Mouse (Mus musculus): ENCODE results near the gene Foxk2.

Gene Foxk2

GRCm38 (mm10) chr11:121259160-121260100 is at the start of gene Foxk2:
TSS of gene Foxk2 (plus strand) at chr11:121259990.
- DNase-seq (ENCODE audit: extremely low read depth, low read depth, low spot score), result no peak

GRCm38 (mm10) chr11:121216831-121217230 is 43.0 kb upstream of the Foxk2 start:
- DNase-seq (ENCODE audit: extremely low read depth, low read depth, low spot score), result no peak

GRCm38 (mm10) chr11:121219776-121220175 is 40.0 kb upstream of the Foxk2 start:
- no peak for DNase-seq (ENCODE audit: extremely low read depth, low read depth, low spot score)

GRCm38 (mm10) chr11:121220771-121221170 is 39.0 kb upstream of the Foxk2 start:
- DNase-seq (ENCODE audit: extremely low read depth, low read depth, low spot score), result no peak

GRCm38 (mm10) chr11:121221321-121222010 is 38.3 kb upstream of the Foxk2 start:
- no peak for DNase-seq (ENCODE audit: extremely low read depth, low read depth, low spot score)

- DNase-seq (ENCODE audit: extremely low read depth, low read depth, low spot score), result no peak
These were observed 31.4 kb upstream of the Foxk2 start for GRCm38 (mm10) chr11:121228129-121229017.

GRCm38 (mm10) chr11:121229018-121229439 is 30.8 kb upstream of the Foxk2 start, which contains the start of gene Cybc1:
TSS of gene Cybc1 (minus strand) at chr11:121229322.
- DNase-seq (ENCODE audit: extremely low read depth, low read depth, low spot score), result no peak

GRCm38 (mm10) chr11:121231191-121231590 is 28.6 kb upstream of the Foxk2 start:
- no peak for DNase-seq (ENCODE audit: extremely low read depth, low read depth, low spot score)

- DNase-seq (ENCODE audit: extremely low read depth, low read depth, low spot score), result no peak
These were observed 28.0 kb upstream of the Foxk2 start for GRCm38 (mm10) chr11:121231628-121232291.

GRCm38 (mm10) chr11:121232706-121233105 is 27.1 kb upstream of the Foxk2 start:
- no peak for DNase-seq (ENCODE audit: extremely low read depth, low read depth, low spot score)

- no peak for DNase-seq (ENCODE audit: extremely low read depth, low read depth, low spot score)
These were observed 24.1 kb upstream of the Foxk2 start for GRCm38 (mm10) chr11:121235475-121236238.

GRCm38 (mm10) chr11:121236564-121237344 is 23.0 kb upstream of the Foxk2 start, which contains the start of gene Narf:
TSS of gene Narf (plus strand) at chr11:121237253.
- peak; percentile 90 for DNase-seq (ENCODE audit: extremely low read depth, low read depth, low spot score)

GRCm38 (mm10) chr11:121237345-121238128 is 22.3 kb upstream of the Foxk2 start:
- DNase-seq (ENCODE audit: extremely low read depth, low read depth, low spot score), result no peak

GRCm38 (mm10) chr11:121239669-121240068 is 20.1 kb upstream of the Foxk2 start:
- DNase-seq (ENCODE audit: extremely low read depth, low read depth, low spot score), result no peak

GRCm38 (mm10) chr11:121250196-121250595 is 9.6 kb upstream of the Foxk2 start:
- no peak for DNase-seq (ENCODE audit: extremely low read depth, low read depth, low spot score)

GRCm38 (mm10) chr11:121260211-121260906 is 569 bp downstream of the Foxk2 start:
- DNase-seq (ENCODE audit: extremely low read depth, low read depth, low spot score), result no peak

- DNase-seq (ENCODE audit: extremely low read depth, low read depth, low spot score), result no peak
These were observed 1.3 kb downstream of the Foxk2 start for GRCm38 (mm10) chr11:121261074-121261473.
